Mouse (Mus musculus) hindbrain, embryonic 12.5 days (tissue): ENCODE data around the gene Pepd. TPM values are rescaled to one million over a fixed set of nuclear protein-coding genes. Genes with fewer than 3 reads are reported as not detected.

Source experiments
- ATAC-seq: fragments of 200-750 bp; cut with Nextera tagmentation; 2 replicates; pipeline ENCODE4 v1.8.0; 2017; ENCODE audit warnings: moderate TSS enrichment; ENCODE audit not compliant: low FRiP score
- H3K27ac ChIP-seq: fragments of 300-500 bp; sonication (generic); 2 replicates; pipeline ENCODE4 v1.5.1; 2016; ENCODE audit warnings: mild to moderate bottlenecking
- H3K27me3 ChIP-seq: fragments of 300-500 bp; sonication (generic); 2 replicates; pipeline ENCODE4 v1.6.1; 2016; ENCODE audit warnings: mild to moderate bottlenecking
- H3K36me3 ChIP-seq: fragments of 300-500 bp; sonication (generic); 2 replicates; pipeline ENCODE4 v1.6.1; 2016; ENCODE audit warnings: mild to moderate bottlenecking
- H3K4me1 ChIP-seq: fragments of 300-500 bp; sonication (generic); 2 replicates; pipeline ENCODE4 v1.6.1; 2016
- H3K4me2 ChIP-seq: fragments of 300-500 bp; sonication (generic); replicated peaks from 2 replicates; pipeline ENCODE4 v1.6.1; 2016; ENCODE audit warnings: mild to moderate bottlenecking
- H3K4me3 ChIP-seq: fragments of 300-500 bp; sonication (generic); 2 replicates; pipeline ENCODE4 v1.5.1; 2016; ENCODE audit warnings: mild to moderate bottlenecking
- H3K9ac ChIP-seq: fragments of 300-500 bp; sonication (generic); 2 replicates; pipeline ENCODE4 v1.6.1; 2016; ENCODE audit warnings: mild to moderate bottlenecking, moderate library complexity
- H3K9me3 ChIP-seq: fragments of 300-500 bp; sonication (generic); replicated peaks from 2 replicates; pipeline ENCODE4 v1.6.1; 2016; ENCODE audit warnings: mild to moderate bottlenecking
- WGBS: fragments of 180-500 bp; shearing (Covaris S2); methylation state at CpG from one replicate; pipeline ENCODE4 v1.1.7; 2016; 5-methylcytosine and 5-hydroxymethylcytosine counted together
- polyA plus RNA-seq: library from polyadenylated mRNA; unstranded; fragments of >200 nt; fragmentation: Nextera tagmentation; extraction: Ambion mirVana; gene quantifications from 2 replicates; pipeline ENCODE4 v1.2.1, GENCODE M21; 2016

The Pepd gene
- polyA plus RNA-seq, 1 experiment from 2014 or later, result 55.6 TPM

- Histone ChIP-seq H3K4me3 (peak overlapping the region; percentile 90), H3K4me2 (peak overlapping the region; percentile 67), H3K36me3 (no peaks in the 10 kb centered on the region), H3K27ac (peak overlapping the region; percentile 91), H3K9me3 (no peaks in the 10 kb centered on the region; the same call in 1 of the 2 replicates), H3K9ac (peak overlapping the region; percentile 92), H3K27me3 (no peaks in the 10 kb centered on the region), H3K4me1 (peaks cover 21% of the 10 kb centered on the region)
- under 1% methylated on average over 69 of the region's 77 CpGs for WGBS
- ATAC-seq, result peak; percentile 88
These were observed 143.6 kb downstream of the Pepd start for GRCm38 (mm10) chr7:35055619-35056435.

DNA sequence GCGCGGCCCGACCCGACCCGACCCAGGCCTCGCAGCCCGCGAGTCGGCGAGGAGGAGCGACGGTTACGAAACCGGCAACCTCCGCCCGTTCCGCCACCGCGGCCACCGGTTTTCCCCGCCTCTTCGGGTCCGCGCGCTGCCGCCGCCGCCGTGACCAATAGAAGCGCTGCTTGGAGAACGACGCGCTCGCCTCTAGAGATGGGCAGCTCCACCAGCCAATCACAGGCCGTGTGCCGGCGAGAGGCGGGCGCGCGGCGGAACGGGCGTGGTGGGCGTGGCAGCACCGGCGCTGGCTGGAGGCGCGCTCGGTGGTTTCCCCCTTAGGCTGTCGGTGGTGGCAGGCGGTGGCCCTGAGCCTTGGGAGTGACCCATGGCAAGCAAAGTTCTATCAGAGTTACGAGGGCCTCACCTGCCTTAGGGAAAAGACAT is 144.3 kb downstream of the Pepd start, which contains the start of gene Cebpg:
Gene Cebpg, minus strand, starts transcription at position 138 of the 429 bp plus-strand sequence.
- H3K27me3 ChIP-seq, result no peaks in the 10 kb centered on the region
- peak within 1 kb of the TSS; percentile 90 for H3K4me3 ChIP-seq
- H3K36me3 ChIP-seq, result no peaks in the 10 kb centered on the region
- under 1% methylated on average over 53 of the region's 53 CpGs for WGBS
- peak within 1 kb of the TSS; percentile 67 for H3K4me2 ChIP-seq
- peak within 1 kb of the TSS; percentile 92 for H3K9ac ChIP-seq
- ATAC-seq, result peak; percentile 98
- H3K4me1 ChIP-seq, result peaks cover 21% of the 10 kb centered on the region
- peak within 1 kb of the TSS; percentile 91 for H3K27ac ChIP-seq
- H3K9me3 ChIP-seq, result no peaks in the 10 kb centered on the region; the same call in 1 of the 2 replicates

DNA sequence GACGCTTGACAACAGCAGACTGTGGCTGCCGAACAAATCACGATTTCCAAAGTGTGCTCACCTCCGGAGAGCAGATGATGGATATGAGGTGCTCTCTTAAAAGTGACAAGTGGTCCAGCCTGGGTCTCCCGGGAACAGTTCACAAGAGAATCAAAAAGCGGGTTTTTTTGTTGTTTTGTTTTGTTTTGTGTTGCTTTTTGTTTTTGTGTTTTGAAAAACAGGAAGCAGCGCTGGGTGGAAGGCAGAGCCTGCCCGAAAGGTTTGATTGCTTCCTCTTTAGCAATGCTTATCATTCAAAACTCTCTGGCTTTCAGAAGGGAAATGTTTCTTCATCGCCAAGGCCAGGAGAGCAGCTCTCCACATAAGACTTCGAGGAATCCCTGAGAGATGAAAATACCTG is 144.8 kb downstream of the Pepd start:
- WGBS, result 27% methylated on average over 10 of the region's 10 CpGs

DNA sequence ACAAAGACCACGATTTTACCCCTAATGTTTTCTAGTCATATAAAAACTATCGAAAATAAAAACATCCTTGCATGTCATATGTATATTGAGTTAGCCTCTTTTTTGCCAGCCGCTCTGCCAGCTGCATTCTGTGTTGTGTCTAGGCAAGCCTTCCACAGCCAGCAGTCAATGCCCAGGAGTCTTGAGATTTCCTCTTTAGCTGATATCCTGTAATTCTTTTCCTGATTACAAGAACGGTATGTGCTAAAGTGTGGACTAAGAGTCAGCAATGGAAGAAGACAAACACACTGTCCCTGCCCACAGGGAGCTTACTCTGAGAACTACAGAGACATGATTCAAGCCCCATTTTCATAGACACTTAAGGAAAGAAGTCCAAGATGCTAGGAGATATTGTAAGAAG is 145.4 kb downstream of the Pepd start:
- no peak overlapping the region for H3K27ac ChIP-seq
- 91% methylated on average over 4 of the region's 4 CpGs for WGBS
- H3K4me3 ChIP-seq, result no peak overlapping the region
- no peak overlapping the region for H3K4me2 ChIP-seq
- no peak overlapping the region for H3K9ac ChIP-seq
- no peaks in the 10 kb centered on the region; the same call in 1 of the 2 replicates for H3K9me3 ChIP-seq
- peaks cover 21% of the 10 kb centered on the region for H3K4me1 ChIP-seq
- no peaks in the 10 kb centered on the region for H3K36me3 ChIP-seq
- H3K27me3 ChIP-seq, result no peaks in the 10 kb centered on the region
- no peak for ATAC-seq

More for the DNA sequence above, 144.8 kb downstream of the Pepd start:
- H3K4me2 ChIP-seq, result peak overlapping the region; percentile 67
- peak; percentile 32 for ATAC-seq
- no peaks in the 10 kb centered on the region for H3K36me3 ChIP-seq
- H3K4me1 ChIP-seq, result peaks cover 21% of the 10 kb centered on the region
- no peaks in the 10 kb centered on the region for H3K27me3 ChIP-seq
- H3K27ac ChIP-seq, result peak overlapping the region; percentile 57; the same call in 1 of the 2 replicates
- H3K9ac ChIP-seq, result peak overlapping the region; percentile 92
- H3K4me3 ChIP-seq, result peak overlapping the region; percentile 90
- H3K9me3 ChIP-seq, result no peaks in the 10 kb centered on the region; the same call in 1 of the 2 replicates

DNA sequence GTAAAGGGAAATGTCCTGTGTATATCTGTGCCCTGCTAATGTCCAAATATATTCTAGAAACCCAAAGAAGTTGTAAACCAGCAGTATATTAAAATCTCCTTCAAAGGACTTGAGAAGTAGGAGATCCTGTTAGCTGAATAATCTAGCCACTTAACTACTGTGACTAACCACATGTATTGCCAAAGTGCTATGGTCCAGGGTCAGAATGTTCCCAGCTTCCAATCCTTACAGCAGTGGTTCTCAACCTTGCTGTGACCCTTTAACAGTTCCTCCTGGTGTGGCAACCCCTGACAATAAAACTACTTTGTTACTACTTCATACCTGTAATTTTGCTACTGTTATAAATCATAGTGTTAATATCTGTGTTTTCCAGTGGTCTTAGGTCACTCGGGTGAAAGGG is 146.2 kb downstream of the Pepd start:
- 79% methylated on average over 1 of the region's 1 CpGs for WGBS
- ATAC-seq, result no peak
- no peak overlapping the region for H3K4me3 ChIP-seq

DNA sequence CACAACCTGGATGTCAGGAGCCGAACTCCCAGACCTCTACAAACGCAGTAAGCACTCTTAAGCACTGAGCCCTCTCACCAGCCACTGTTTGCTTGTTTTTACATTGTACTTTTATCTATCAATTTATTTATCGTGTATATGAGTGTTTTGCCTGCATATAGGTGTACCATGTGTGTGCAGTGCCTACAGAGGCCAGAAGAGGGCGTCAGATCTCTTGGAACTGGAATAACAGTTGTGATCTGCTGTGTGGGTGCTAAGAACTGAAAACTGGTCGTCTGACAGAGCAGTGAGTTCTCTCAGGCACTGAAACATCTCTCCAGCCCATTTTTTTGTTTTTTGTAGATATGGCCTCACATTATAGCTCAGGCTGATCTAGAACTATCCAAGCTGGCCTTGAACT is 147.3 kb downstream of the Pepd start:
- Histone ChIP-seq H3K36me3 (no peaks in the 10 kb centered on the region), H3K27me3 (no peaks in the 10 kb centered on the region), H3K4me2 (no peak overlapping the region), H3K9ac (no peak overlapping the region), H3K27ac (no peak overlapping the region), H3K4me3 (no peak overlapping the region), H3K9me3 (no peaks in the 10 kb centered on the region; the same call in 1 of the 2 replicates), H3K4me1 (peaks cover 14% of the 10 kb centered on the region)
- ATAC-seq, result no peak
- 70% methylated on average over 5 of the region's 5 CpGs for whole genome bisulfite sequencing

More for the DNA sequence above, 146.2 kb downstream of the Pepd start:
- Histone ChIP-seq H3K4me2 (no peak overlapping the region), H3K4me1 (peaks cover 21% of the 10 kb centered on the region), H3K9me3 (no peaks in the 10 kb centered on the region; the same call in 1 of the 2 replicates), H3K36me3 (no peaks in the 10 kb centered on the region), H3K27me3 (no peaks in the 10 kb centered on the region), H3K27ac (no peak overlapping the region), H3K9ac (no peak overlapping the region)

DNA sequence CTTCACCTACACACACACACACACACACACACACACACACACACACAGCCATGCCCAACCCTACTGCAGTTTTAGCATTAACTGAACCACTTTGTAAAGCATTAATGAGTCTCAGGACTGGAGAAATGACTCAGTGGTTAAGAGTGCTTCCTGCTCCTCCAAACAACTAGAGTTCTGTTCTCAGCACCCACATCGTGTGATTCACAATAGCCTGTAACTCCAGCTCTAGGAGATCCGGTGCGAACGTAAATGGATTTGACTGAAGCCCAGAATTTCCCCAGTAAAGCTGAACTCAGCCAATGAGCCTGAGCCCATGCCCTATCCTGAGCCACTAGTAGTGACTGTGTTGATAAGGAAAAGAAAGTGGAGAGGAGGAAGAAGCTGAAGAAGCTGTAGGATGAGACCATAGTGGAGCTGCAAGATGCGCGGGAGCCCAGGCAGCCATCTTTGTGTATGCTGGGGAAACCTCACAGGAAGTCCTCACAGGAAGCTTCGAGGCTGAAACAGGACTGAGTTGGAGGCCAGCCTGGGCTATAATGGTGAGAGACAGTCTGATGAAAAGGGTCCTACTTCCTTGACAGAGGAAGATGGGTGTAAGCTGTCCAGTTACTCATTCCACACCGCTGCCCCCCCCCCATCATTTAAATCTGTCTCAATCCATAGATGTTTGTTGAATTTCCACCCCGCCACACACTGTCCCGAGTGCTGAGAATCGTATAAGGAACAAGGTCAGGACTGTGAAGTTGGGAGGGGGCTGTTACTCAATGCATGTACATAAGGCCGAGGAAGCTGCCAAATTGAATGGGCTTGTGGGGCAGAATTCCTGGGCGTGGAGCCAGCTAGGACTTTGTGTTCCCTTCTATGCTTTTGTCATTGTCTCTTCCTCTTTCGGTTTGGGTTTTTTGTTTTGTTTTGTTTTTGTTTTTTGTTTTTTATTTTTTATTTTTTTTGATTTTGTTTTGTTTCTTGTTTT is 152.4 kb downstream of the Pepd start:
- Histone ChIP-seq H3K9ac (no peak overlapping the region), H3K36me3 (no peaks in the 10 kb centered on the region)

DNA sequence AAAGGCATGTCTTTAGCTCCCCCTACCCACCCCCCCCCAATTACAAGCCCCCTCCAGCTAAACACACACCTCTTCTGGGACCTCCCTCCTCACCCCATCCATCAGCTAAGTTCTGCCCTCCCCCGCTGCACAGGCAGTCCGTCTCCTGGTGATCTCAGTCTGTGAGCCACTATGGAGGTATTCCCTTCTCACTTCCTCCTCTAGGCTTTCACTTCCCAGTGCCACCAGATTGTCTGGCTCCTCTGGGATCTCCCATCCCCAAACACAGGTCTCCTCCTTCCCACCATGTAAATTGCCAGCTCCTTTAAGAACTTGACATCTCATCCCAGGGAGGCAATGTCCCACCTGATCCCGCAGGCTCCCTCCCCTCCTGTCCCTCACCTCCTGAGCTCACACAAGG is 153.8 kb downstream of the Pepd start:
- Histone ChIP-seq H3K9me3 (no peaks in the 10 kb centered on the region), H3K27ac (no peak overlapping the region), H3K4me3 (no peak overlapping the region), H3K9ac (no peak overlapping the region), H3K27me3 (no peaks in the 10 kb centered on the region), H3K4me1 (no peaks in the 10 kb centered on the region), H3K36me3 (no peaks in the 10 kb centered on the region), H3K4me2 (no peak overlapping the region)
- 77% methylated on average over 3 of the region's 3 CpGs for WGBS
- ATAC-seq, result no peak

More for the DNA sequence above, 152.4 kb downstream of the Pepd start:
- no peak for ATAC-seq
- Histone ChIP-seq H3K9me3 (no peaks in the 10 kb centered on the region; the same call in 1 of the 2 replicates), H3K27me3 (no peaks in the 10 kb centered on the region), H3K4me3 (no peak overlapping the region), H3K4me2 (no peak overlapping the region), H3K4me1 (no peaks in the 10 kb centered on the region), H3K27ac (no peak overlapping the region)
- 78% methylated on average over 14 of the region's 14 CpGs for WGBS

DNA sequence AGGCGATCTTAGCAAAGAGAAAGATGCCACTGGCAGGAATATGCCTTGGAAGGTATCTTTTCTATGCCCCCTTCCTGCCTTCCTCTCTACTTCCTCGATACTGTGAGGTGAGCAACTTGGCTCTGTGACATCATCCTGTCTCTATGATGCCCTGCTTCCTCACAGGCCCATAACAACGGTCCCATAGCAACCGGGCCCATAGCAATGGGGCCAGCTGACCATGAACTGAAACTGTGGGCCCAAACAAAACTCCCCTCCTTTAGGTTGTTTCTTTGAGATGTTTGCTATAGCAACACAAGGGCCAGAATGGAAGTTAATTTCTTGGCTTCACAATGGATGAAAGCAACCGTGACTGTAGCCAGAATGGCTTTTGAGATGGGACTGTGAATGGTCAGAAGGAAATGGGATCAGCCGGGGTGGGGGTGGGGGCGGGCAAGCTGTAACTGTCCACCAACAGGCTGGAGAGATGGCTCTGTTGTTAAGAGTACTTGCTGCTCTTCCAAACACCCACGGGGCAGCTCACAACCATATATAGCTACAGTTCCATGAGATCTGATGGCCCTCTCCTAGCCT is 154.5 kb downstream of the Pepd start:
- no peak overlapping the region for H3K9ac ChIP-seq
- no peaks in the 10 kb centered on the region for H3K9me3 ChIP-seq
- H3K27me3 ChIP-seq, result no peaks in the 10 kb centered on the region
- H3K27ac ChIP-seq, result no peak overlapping the region
- H3K4me3 ChIP-seq, result no peak overlapping the region
- WGBS, result 47% methylated on average over 8 of the region's 8 CpGs
- no peak overlapping the region for H3K4me2 ChIP-seq
- no peaks in the 10 kb centered on the region for H3K36me3 ChIP-seq
- ATAC-seq, result peak; percentile 72
- H3K4me1 ChIP-seq, result no peaks in the 10 kb centered on the region

- Histone ChIP-seq H3K36me3 (no peaks in the 10 kb centered on the region), H3K27ac (no peak overlapping the region), H3K4me2 (no peak overlapping the region), H3K9ac (no peak overlapping the region), H3K4me1 (no peaks in the 10 kb centered on the region), H3K27me3 (no peaks in the 10 kb centered on the region), H3K9me3 (no peaks in the 10 kb centered on the region), H3K4me3 (no peak overlapping the region)
- ATAC-seq, result no peak
- WGBS, result 47% methylated on average over 5 of the region's 5 CpGs
These were observed 164.5 kb downstream of the Pepd start for GRCm38 (mm10) chr7:35076645-35077044.

GRCm38 (mm10) chr7:35080843-35081338 is 168.7 kb downstream of the Pepd start:
- no peak overlapping the region; the same call in 1 of the 2 replicates for H3K27ac ChIP-seq
- no peak for ATAC-seq
- H3K4me3 ChIP-seq, result no peak overlapping the region
- no peaks in the 10 kb centered on the region for H3K36me3 ChIP-seq
- H3K4me2 ChIP-seq, result no peak overlapping the region
- H3K4me1 ChIP-seq, result peaks cover 3% of the 10 kb centered on the region; the same call in 1 of the 2 replicates
- no peak overlapping the region for H3K9ac ChIP-seq
- 0 out of 2 replicates have a peak, but pooled peaks cover 8% of the 10 kb centered on the region for H3K27me3 ChIP-seq
- no peaks in the 10 kb centered on the region for H3K9me3 ChIP-seq
- 44% methylated on average over 10 of the region's 10 CpGs for WGBS
